Mouse (Mus musculus): ENCODE data around the gene AC109138.7.

Gene AC109138.7

DNA sequence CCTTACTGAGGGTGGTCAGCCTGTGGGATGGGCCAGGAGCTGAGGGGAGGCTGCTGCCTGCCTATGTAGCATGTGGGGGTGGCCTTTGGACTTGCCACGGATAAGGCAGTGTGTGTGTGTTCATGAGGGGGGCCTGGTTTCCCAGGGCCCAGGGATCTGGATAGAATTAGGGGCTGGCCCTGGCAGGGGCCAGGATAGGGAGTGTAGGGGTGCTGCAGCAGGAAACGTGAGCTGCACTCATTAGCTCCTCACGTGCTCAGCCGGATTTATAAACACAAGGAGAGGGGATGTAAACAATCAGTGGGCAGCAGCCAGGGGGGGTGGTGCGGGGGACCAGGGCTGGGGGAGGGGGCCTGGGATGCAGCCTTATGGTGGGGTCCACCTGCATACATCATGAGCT is 3.0 kb downstream of the AC109138.7 start:
- no peak for DNase-seq (ENCODE audit: low read depth in 2 of 2, low spot score in 2 of 2)

DNA sequence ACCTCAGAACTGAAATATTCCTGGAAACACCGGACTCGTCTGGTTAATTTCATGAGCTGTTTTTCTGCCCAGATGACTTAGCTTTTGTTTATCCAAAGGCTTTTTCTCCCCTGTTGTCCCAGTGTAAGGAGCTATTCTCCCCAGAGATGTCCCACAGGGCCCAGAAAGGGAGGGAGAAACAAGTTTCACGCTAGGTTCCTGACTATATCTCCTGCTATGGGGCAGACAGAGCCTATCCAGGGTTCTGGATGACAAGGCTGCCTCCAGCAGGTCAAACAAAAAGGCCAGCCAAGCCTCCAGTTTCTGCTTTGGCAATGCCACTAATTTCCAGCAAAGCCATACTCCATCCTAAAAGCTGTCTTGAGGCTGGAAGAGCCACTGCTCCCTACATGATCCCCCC is 3.7 kb downstream of the AC109138.7 start:
- no peak for DNase-seq (ENCODE audit: low read depth in 2 of 2, low spot score in 2 of 2)

DNA sequence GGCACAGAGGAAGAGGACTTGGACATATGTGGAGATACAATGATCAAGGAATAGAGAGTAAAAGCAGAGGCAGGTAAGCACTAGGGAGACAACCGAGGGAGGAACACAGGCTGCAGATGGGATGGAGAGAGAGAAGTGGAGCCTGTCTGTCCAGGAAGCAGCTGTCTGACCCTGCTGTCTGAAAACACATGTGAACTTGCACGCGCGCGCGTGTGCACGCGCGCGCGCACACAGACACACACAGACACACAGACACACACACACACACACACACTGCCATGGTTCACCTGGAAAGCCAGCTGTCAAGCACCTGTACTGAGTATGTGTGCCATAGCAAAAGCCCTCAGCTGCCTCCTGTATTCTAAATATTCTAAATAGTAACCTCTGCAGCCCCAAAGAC is 4.1 kb downstream of the AC109138.7 start:
- no peak for DNase-seq (ENCODE audit: low read depth in 2 of 2, low spot score in 2 of 2)

GRCm38 (mm10) chr19:4218784-4219183 is 4.6 kb downstream of the AC109138.7 start:
- DNase-seq (ENCODE audit: low read depth in 2 of 2, low spot score in 2 of 2), result peak in 1 of 2 experiments; percentile 46

- no peak for DNase-seq (ENCODE audit: low read depth in 2 of 2, low spot score in 2 of 2)
Observed at GRCm38 (mm10) chr19:4219943-4220342, 5.8 kb downstream of the AC109138.7 start.

DNA sequence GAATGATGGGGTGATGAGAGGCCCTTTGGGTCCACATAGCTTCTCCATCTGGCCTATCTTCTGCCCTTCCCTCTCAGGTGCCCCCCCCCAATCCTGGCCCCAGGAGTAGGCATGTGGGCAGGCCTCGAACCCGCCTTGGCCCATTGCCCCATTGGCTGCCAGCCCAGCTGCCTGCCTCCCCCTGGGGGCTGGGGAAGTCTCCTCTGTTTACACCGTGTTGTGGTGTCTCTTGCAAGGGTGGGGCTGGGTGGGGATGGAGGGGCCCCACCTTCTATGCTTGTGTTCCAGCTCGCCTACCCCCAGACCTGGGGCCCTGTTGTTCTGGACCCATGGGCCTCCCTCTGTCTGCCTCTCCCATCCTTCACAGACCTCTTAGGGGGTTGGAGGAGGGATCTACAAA is 6.3 kb downstream of the AC109138.7 start:
- no peak for DNase-seq (ENCODE audit: low read depth in 2 of 2, low spot score in 2 of 2)

- DNase-seq (ENCODE audit: low read depth in 2 of 2, low spot score in 2 of 2), result no peak
Observed at GRCm38 (mm10) chr19:4220957-4221743, 7.0 kb downstream of the AC109138.7 start.

- DNase-seq (ENCODE audit: low read depth in 2 of 2, low spot score in 2 of 2), result no peak
Observed at GRCm38 (mm10) chr19:4222165-4222564, 8.0 kb downstream of the AC109138.7 start.

DNA sequence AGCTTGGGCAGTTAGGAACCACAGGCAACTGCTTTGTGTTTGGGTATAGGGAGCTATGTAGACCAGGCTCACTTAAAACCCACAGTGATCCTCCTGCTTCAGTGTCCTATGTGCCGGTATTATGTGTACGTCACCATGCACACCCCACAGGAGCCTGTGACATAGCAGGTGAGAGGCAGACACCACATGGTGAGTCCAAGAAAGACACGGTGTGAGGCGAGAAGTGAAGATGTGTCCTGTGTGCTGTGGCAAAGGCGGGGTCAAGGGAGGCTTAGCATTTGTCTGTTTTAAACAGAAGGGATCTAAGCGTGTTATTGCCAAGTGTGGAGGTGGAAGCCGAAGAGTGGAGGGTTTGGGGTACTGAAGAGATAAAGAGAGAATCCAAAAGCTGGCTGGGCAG is 12.6 kb downstream of the AC109138.7 start:
- peak in 1 of 2 experiments; percentile 41 for DNase-seq (ENCODE audit: low read depth in 2 of 2, low spot score in 2 of 2)

GRCm38 (mm10) chr19:4227446-4227845 is 13.3 kb downstream of the AC109138.7 start:
- DNase-seq (ENCODE audit: low read depth in 2 of 2, low spot score in 2 of 2), result peak in 1 of 2 experiments; percentile 43

DNA sequence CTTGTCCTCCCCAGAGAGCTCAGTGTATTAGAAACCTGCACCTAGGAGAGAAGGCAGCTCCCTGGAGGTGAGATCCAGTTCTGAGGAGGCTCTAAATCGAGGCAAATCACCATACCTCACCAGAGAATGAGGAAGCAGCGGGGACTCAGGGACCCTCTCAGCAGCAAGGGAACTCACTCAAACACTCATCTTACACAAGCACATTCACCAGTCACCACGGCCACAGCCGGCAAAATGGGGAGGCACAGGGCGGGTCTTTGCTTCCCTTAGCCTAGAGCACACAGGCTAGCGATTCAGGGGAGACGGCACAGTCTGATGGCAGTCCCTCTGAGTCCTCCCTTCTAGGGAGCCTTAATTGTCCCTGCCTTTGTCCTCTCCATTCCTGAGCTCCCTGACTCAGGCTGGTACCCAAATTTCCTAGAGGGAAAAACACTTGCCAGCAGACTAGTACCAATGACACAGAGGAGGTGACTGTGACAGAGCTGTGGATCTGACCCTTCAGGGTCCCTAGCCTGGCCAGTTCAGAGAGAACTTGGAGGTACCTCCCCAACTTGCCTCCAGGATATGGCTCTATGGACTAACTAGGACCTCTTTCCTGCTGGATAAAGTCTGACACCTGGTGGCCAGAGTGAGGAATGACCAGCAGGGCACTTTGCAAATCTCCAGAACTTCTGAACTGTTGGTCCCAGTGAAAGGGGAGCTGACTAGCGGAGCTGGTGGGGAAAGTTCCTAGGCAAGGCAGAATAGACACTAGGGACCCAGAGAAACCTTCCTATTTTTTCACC is 13.9 kb downstream of the AC109138.7 start:
- peak; percentile 66 to 69 for DNase-seq (ENCODE audit: low read depth in 2 of 2, low spot score in 2 of 2)

DNA sequence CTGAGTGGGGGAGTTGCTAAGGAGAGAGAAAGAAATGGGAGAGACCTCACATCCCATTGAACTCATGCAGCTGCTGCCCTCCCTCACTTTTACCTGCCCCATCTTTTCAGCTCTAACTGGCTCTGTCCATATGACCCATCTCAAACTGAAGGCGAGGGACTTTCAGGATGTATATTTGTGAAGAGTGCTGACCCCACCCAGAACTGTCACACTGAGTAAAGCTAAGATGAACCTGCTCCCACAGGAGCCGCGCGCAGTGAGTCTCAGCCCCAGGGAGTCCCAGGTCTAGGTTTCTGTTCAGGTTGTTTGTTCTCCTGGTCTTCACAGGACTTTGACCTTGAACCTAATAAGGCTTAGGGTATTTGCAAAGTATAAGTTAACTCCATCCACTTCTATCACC is 14.7 kb downstream of the AC109138.7 start:
- no peak for DNase-seq (ENCODE audit: low read depth in 2 of 2, low spot score in 2 of 2)

DNA sequence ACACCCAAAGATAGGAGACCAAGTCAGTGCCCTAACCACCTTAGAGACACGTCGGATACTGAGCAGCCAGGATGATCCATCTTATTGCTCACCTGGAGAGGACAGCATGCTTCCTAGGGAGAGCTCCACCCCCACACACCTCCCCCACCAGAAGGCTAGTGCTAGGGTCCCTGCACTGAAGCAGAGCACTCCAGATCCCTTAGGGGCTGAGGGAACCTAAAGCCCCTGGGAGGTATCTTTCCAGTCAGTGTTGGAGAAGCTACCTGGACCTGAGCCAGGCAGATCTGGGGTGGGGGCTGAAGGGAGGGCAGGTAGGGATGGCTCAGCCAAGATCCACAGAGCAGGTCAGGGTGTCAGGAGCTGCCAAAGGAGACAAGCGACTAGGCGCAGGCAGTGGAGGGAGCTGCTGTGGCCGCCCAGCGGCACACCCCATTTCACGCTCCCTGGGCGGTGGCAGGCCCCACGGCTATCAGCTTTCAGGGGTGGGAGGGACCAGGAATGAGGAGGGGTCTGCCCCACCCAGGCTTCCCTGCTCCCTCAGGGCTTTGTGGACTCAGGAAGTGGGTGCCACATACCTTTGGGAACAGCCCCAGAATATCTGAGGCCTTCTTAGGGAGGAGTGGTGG is 15.4 kb downstream of the AC109138.7 start:
- no peak for DNase-seq (ENCODE audit: low read depth in 2 of 2, low spot score in 2 of 2)

DNA sequence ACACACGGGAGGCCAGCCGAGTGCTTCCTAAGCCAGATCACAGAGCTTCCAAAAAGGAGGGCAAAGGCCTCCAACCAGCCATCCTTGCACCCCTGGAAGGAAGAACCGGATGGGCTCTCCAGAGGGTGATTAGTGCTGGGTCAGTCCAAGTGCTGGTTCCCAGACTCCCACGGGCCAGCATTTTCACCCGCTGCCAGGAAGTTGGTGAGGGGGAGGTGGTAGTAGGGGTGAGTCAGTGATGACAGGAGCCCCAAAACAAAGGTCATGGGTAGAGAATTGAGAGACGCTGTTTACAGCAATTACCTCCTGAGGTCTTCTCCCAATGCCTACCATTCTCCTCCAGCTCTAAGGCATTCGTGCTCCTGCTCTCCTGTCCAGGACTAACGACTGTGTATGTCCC is 16.3 kb downstream of the AC109138.7 start:
- no peak for DNase-seq (ENCODE audit: low read depth in 2 of 2, low spot score in 2 of 2)

DNA sequence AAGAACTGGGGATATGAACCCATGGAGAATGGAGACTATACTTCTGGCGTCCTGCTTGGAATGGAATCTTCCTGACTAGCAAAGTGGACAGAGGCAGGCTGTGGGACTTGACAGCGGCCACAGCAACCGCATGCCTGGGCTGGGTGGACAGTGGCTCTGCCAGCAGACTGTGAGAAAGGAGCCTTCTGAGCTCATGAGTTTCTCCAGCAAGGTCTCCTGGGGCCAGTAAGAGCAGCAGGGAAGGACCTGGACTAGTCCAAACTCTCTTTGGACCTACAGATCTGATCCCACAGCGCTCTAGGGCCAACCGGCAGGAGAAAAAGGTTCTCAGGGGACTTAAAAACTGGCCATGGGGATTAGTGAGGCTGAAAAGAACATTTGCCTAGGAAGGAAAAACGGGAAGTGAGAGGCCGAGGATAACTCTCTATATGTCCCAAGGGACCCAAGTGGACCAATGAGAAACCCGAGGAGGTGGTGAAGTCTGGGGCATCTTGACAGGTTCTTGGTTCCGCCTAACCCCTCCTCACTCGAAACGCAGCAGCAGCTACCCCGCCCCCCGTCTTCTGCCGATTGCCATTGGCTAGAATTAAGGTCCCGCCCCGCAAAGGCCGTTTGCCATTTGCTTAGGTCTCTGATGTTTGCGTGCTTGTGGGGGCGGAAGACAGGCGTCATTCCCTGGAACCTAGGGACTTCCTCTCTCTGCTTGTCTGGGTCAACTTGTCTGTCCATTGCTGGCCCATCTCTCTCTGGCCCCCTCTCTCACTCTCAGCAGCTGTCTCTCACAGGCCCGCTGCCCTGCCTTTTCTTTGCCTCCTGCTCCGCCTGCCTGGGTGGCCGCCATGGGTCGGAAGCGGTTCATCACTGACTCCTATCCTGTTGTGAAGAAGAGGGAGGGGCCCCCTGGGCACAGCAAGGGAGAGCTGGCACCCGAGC is 17.4 kb downstream of the AC109138.7 start, which contains the start of gene Pold4:
Pold4 (plus strand) TSS at position 647 of the 933 bp plus-strand sequence.
- peak; percentile 87 to 94 for DNase-seq (ENCODE audit: low read depth in 2 of 2, low spot score in 2 of 2)

GRCm38 (mm10) chr19:4232186-4232572 is 18.0 kb downstream of the AC109138.7 start:
- DNase-seq (ENCODE audit: low read depth in 2 of 2, low spot score in 2 of 2), result no peak

GRCm38 (mm10) chr19:4232651-4233050 is 18.5 kb downstream of the AC109138.7 start:
- DNase-seq (ENCODE audit: low read depth in 2 of 2, low spot score in 2 of 2), result no peak

GRCm38 (mm10) chr19:4234548-4234947 is 20.4 kb downstream of the AC109138.7 start:
- no peak for DNase-seq (ENCODE audit: low read depth in 2 of 2, low spot score in 2 of 2)

DNA sequence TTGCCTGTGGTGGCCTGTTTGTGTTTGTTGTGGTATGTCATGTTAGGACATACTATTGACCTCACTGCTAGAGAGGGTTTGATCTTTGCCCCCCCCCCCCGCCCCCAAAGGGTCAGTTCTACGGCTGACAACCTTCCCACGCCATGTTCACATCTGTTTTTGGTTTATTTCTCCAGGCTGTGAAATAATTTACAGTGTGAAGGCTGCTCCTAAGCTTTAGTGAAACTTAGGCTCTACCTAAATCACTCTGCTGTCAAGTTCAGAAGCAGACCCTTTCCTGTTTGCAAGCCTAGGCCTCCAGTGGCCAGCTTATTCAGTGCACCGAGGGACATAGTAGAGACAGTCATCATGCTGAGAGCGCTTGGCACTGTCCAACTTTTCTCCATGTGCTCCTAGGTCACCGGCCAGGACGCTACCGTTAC is 26.1 kb downstream of the AC109138.7 start:
- DNase-seq (ENCODE audit: low read depth in 2 of 2, low spot score in 2 of 2), result no peak

GRCm38 (mm10) chr19:4242416-4242815 is 28.3 kb downstream of the AC109138.7 start:
- DNase-seq (ENCODE audit: low read depth in 2 of 2, low spot score in 2 of 2), result no peak

- DNase-seq (ENCODE audit: low read depth in 2 of 2, low spot score in 2 of 2), result no peak
Observed at GRCm38 (mm10) chr19:4244775-4245174, 30.6 kb downstream of the AC109138.7 start.

All from CD8-positive naive resting alpha-beta T cell, adult 2 months (primary cell).